Comparison of ENCODE assay signal across 10 mouse cellular contexts in genomic region chr11:109441119-109441518, GRCm38 (mm10). TPM values are rescaled to one million over a fixed set of nuclear protein-coding genes. Genes with fewer than 3 reads are reported as not detected.
DNase-seq lines count a peak whose midpoint lies in the region; ATAC-seq and TF ChIP-seq lines count a peak whose summit lies in the region.
"Had no signal": no experiment of that assay in that cellular context is flagged by ENCODE, and none has a peak within 500 bp of the region (broad histone marks: within the 10 kb centered on the region; RNA-seq: fewer than 3 reads in every experiment).

No protein-coding gene starts in this region.

- H3K4me1 ChIP-seq in forebrain, embryonic 10.5 days: peaks cover 18% of the 10 kb centered on the region
- peaks cover 8% of the 10 kb centered on the region for H3K4me1 ChIP-seq in forebrain, embryonic 13.5 days
- peaks cover 4% of the 10 kb centered on the region; the same call in 1 of the 2 replicates for H3K4me1 ChIP-seq in midbrain, embryonic 11.5 days (ENCODE audit: control insufficient read depth, insufficient read depth, low read length)
- peaks cover 13% of the 10 kb centered on the region for H3K4me1 ChIP-seq in midbrain, embryonic 13.5 days (replicated peaks)
- peaks cover 12% of the 10 kb centered on the region for H3K4me1 ChIP-seq in liver, postnatal 0 days (ENCODE audit: insufficient read depth)

- ATAC-seq in forebrain, embryonic 13.5 days: no peak
- ATAC-seq in midbrain, embryonic 11.5 days (ENCODE audit: low FRiP score): no peak
- ATAC-seq in midbrain, embryonic 13.5 days: no peak
- peak; percentile 41; the same call in 1 of the 2 replicates for ATAC-seq in liver, postnatal 0 days

- H3K9ac ChIP-seq in forebrain, embryonic 13.5 days: no peak overlapping the region
- H3K9ac ChIP-seq in midbrain, embryonic 11.5 days (ENCODE audit: low read length): no peak overlapping the region
- no peak overlapping the region for H3K9ac ChIP-seq in midbrain, embryonic 13.5 days (replicated peaks)
- H3K9ac ChIP-seq in liver, postnatal 0 days (replicated peaks): no peak overlapping the region
- H3K9ac ChIP-seq: limb, embryonic 12.5 days had no signal

- H3K36me3 ChIP-seq in forebrain, embryonic 10.5 days (replicated peaks): peaks cover 24% of the 10 kb centered on the region
- peaks cover 24% of the 10 kb centered on the region for H3K36me3 ChIP-seq in forebrain, embryonic 13.5 days (ENCODE audit: poor library complexity, severe bottlenecking)
- H3K36me3 ChIP-seq in midbrain, embryonic 11.5 days (ENCODE audit: control insufficient read depth, insufficient read depth, low read length): peaks cover 4% of the 10 kb centered on the region; the same call in 1 of the 2 replicates
- peaks cover 18% of the 10 kb centered on the region for H3K36me3 ChIP-seq in midbrain, embryonic 13.5 days
- peaks cover 3% of the 10 kb centered on the region for H3K36me3 ChIP-seq in liver, postnatal 0 days (replicated peaks; ENCODE audit: insufficient read depth, low read length)

- H3K4me3 ChIP-seq in forebrain, embryonic 10.5 days: no peak overlapping the region
- no peak overlapping the region for H3K4me3 ChIP-seq in forebrain, embryonic 13.5 days
- H3K4me3 ChIP-seq in midbrain, embryonic 11.5 days (ENCODE audit: low read depth, low read length): no peak overlapping the region
- H3K4me3 ChIP-seq in midbrain, embryonic 13.5 days (replicated peaks): no peak overlapping the region
- H3K4me3 ChIP-seq in liver, postnatal 0 days (ENCODE audit: low read depth, low read length): no peak overlapping the region

- peak; percentile 36 for DNase-seq in forebrain, embryonic 10.5 days (ENCODE audit: extremely low spot score, low spot score)
- peak; percentile 88 for DNase-seq in midbrain, embryonic 11.5 days (ENCODE audit: low spot score, missing footprints)
- DNase-seq in c-Kit-positive CD71-positive TER-119-positive erythroid progenitor cells, embryonic 14.5 days (ENCODE audit: low spot score): peak; percentile 53
- DNase-seq in liver, postnatal 0 days: peak; percentile 69
- peak; percentile 76 for DNase-seq in thymus, postnatal 0 days (ENCODE audit: low spot score)
- DNase-seq in left cerebral cortex, adult 18-20 months (ENCODE audit: low spot score in 2 of 2): no peak

- no peaks in the 10 kb centered on the region for H3K9me3 ChIP-seq in forebrain, embryonic 10.5 days
- H3K9me3 ChIP-seq in forebrain, embryonic 13.5 days (replicated peaks): no peaks in the 10 kb centered on the region
- no peaks in the 10 kb centered on the region for H3K9me3 ChIP-seq in midbrain, embryonic 11.5 days (ENCODE audit: control insufficient read depth, low read length)
- H3K9me3 ChIP-seq in midbrain, embryonic 13.5 days: no peaks in the 10 kb centered on the region
- H3K9me3 ChIP-seq in liver, postnatal 0 days (ENCODE audit: low read length): no peaks in the 10 kb centered on the region
- H3K9me3 ChIP-seq: limb, embryonic 12.5 days had no signal

- no peak for TF ChIP-seq EP300 in liver, postnatal 0 days (IDR thresholded peaks at IDR 0.05; ENCODE audit: low read depth)

- no peak overlapping the region for H3K4me2 ChIP-seq in forebrain, embryonic 13.5 days
- H3K4me2 ChIP-seq in midbrain, embryonic 11.5 days: no peak overlapping the region
- no peak overlapping the region for H3K4me2 ChIP-seq in midbrain, embryonic 13.5 days (replicated peaks)
- no peak overlapping the region for H3K4me2 ChIP-seq in liver, postnatal 0 days (ENCODE audit: low read depth, low read length)

- WGBS in forebrain, embryonic 10.5 days: 61% methylated on average over 3 of the region's 3 CpGs
- WGBS in forebrain, embryonic 13.5 days: 49% methylated on average over 3 of the region's 3 CpGs
- WGBS in midbrain, embryonic 11.5 days: 53% methylated on average over 3 of the region's 3 CpGs
- 57% methylated on average over 3 of the region's 3 CpGs for WGBS in midbrain, embryonic 13.5 days
- 59% methylated on average over 3 of the region's 3 CpGs for WGBS in liver, postnatal 0 days (ENCODE audit: insufficient replicate concordance)

- peaks cover 19% of the 10 kb centered on the region for H3K27me3 ChIP-seq in forebrain, embryonic 10.5 days (ENCODE audit: poor library complexity, severe bottlenecking)
- H3K27me3 ChIP-seq in forebrain, embryonic 13.5 days: peaks cover 5% of the 10 kb centered on the region; the same call in 1 of the 2 replicates
- H3K27me3 ChIP-seq in midbrain, embryonic 11.5 days (ENCODE audit: control insufficient read depth, insufficient read depth, low read length): peaks cover 4% of the 10 kb centered on the region; the same call in 1 of the 2 replicates
- H3K27me3 ChIP-seq in midbrain, embryonic 13.5 days: no peaks in the 10 kb centered on the region
- H3K27me3 ChIP-seq in liver, postnatal 0 days (ENCODE audit: insufficient read depth, low read length): no peaks in the 10 kb centered on the region

- H3K27ac ChIP-seq in forebrain, embryonic 10.5 days: no peak overlapping the region
- H3K27ac ChIP-seq in forebrain, embryonic 13.5 days: no peak overlapping the region
- H3K27ac ChIP-seq in midbrain, embryonic 11.5 days (ENCODE audit: low read depth, low read length): no peak overlapping the region
- no peak overlapping the region for H3K27ac ChIP-seq in midbrain, embryonic 13.5 days
- no peak overlapping the region for H3K27ac ChIP-seq in liver, postnatal 0 days (ENCODE audit: low read depth)
- H3K27ac ChIP-seq: limb, embryonic 12.5 days had no signal

- peak; percentile 86 for TF ChIP-seq CTCF in liver, postnatal 0 days (IDR thresholded peaks at IDR 0.05; ENCODE audit: low read depth)

RNA-seq across cellular contexts. Expression of gene Amz2, which starts 15.4 kb away (rescaled TPM):
- 41.9 and 44.4 TPM in 2 replicates for polyA plus RNA-seq in forebrain, embryonic 10.5 days (2016; fragmentation: Nextera tagmentation; extraction: Ambion mirVana)
- 57.6 and 58.4 TPM in 2 replicates for polyA plus RNA-seq in forebrain, embryonic 13.5 days (2015; fragmentation: Nextera tagmentation; extraction: Ambion mirVana)
- 46.8 and 49.0 TPM in 2 replicates for polyA plus RNA-seq in midbrain, embryonic 11.5 days (2014; fragmentation: Nextera tagmentation; extraction: Ambion mirVana)
- polyA plus RNA-seq in midbrain, embryonic 13.5 days (2015; fragmentation: Nextera tagmentation; extraction: Ambion mirVana): 53.1 and 53.5 TPM in 2 replicates
- 9.4 and 11.0 TPM in 2 replicates for polyA plus RNA-seq in liver, postnatal 0 days (2015; fragmentation: Nextera tagmentation; extraction: Ambion mirVana)
- polyA plus RNA-seq in thymus, postnatal 0 days (2015; fragmentation: Nextera tagmentation; extraction: Ambion mirVana): 59.4 and 60.0 TPM in 2 replicates
- 10 to 100 TPM; 49.2 to 56.1 TPM for total RNA-seq in left cerebral cortex, adult 18-20 months (2021)

RNA-seq across cellular contexts. Expression of gene 9930022D16Rik, which starts 27.4 kb away (rescaled TPM):
- not detected in 2 replicates for polyA plus RNA-seq in forebrain, embryonic 10.5 days (2016; fragmentation: Nextera tagmentation; extraction: Ambion mirVana)
- not detected in 2 replicates for polyA plus RNA-seq in forebrain, embryonic 13.5 days (2015; fragmentation: Nextera tagmentation; extraction: Ambion mirVana)
- not detected in 2 replicates for polyA plus RNA-seq in midbrain, embryonic 11.5 days (2014; fragmentation: Nextera tagmentation; extraction: Ambion mirVana)
- not detected in 2 replicates for polyA plus RNA-seq in midbrain, embryonic 13.5 days (2015; fragmentation: Nextera tagmentation; extraction: Ambion mirVana)
- polyA plus RNA-seq in liver, postnatal 0 days (2015; fragmentation: Nextera tagmentation; extraction: Ambion mirVana): not detected in 2 replicates
- polyA plus RNA-seq in thymus, postnatal 0 days (2015; fragmentation: Nextera tagmentation; extraction: Ambion mirVana): 0.08 and 0.12 TPM in 2 replicates
- not detected for total RNA-seq in left cerebral cortex, adult 18-20 months (2021)
- polyA plus RNA-seq: limb, embryonic 12.5 days; stomach, embryonic 14.5 days had no signal

RNA-seq across cellular contexts. Expression of gene Arsg, which starts 32.1 kb away (rescaled TPM):
- 2.2 and 2.8 TPM in 2 replicates for polyA plus RNA-seq in forebrain, embryonic 10.5 days (2016; fragmentation: Nextera tagmentation; extraction: Ambion mirVana)
- polyA plus RNA-seq in forebrain, embryonic 13.5 days (2015; fragmentation: Nextera tagmentation; extraction: Ambion mirVana): 3.4 and 5.4 TPM in 2 replicates
- polyA plus RNA-seq in midbrain, embryonic 11.5 days (2014; fragmentation: Nextera tagmentation; extraction: Ambion mirVana): 2.9 and 4.7 TPM in 2 replicates
- 2.6 and 3.1 TPM in 2 replicates for polyA plus RNA-seq in midbrain, embryonic 13.5 days (2015; fragmentation: Nextera tagmentation; extraction: Ambion mirVana)
- polyA plus RNA-seq in liver, postnatal 0 days (2015; fragmentation: Nextera tagmentation; extraction: Ambion mirVana): 11.8 and 13.1 TPM in 2 replicates
- polyA plus RNA-seq in thymus, postnatal 0 days (2015; fragmentation: Nextera tagmentation; extraction: Ambion mirVana): 2.3 and 2.4 TPM in 2 replicates
- total RNA-seq in left cerebral cortex, adult 18-20 months (2021): 10 to 100 TPM; 12.0 to 14.7 TPM

RNA-seq across cellular contexts. Expression of gene Slc16a6, which starts 32.3 kb away (rescaled TPM):
- polyA plus RNA-seq in forebrain, embryonic 10.5 days (2016; fragmentation: Nextera tagmentation; extraction: Ambion mirVana): 6.5 and 6.8 TPM in 2 replicates
- 3.6 and 5.0 TPM in 2 replicates for polyA plus RNA-seq in forebrain, embryonic 13.5 days (2015; fragmentation: Nextera tagmentation; extraction: Ambion mirVana)
- 3.6 TPM in 2 replicates for polyA plus RNA-seq in midbrain, embryonic 11.5 days (2014; fragmentation: Nextera tagmentation; extraction: Ambion mirVana)
- polyA plus RNA-seq in midbrain, embryonic 13.5 days (2015; fragmentation: Nextera tagmentation; extraction: Ambion mirVana): 3.1 and 4.4 TPM in 2 replicates
- polyA plus RNA-seq in liver, postnatal 0 days (2015; fragmentation: Nextera tagmentation; extraction: Ambion mirVana): 18.8 and 19.0 TPM in 2 replicates
- 14.4 TPM in 2 replicates for polyA plus RNA-seq in thymus, postnatal 0 days (2015; fragmentation: Nextera tagmentation; extraction: Ambion mirVana)
- 10 to 100 TPM in 1 of 2 experiments, 1 to 10 TPM in 1; 8.9 to 11.3 TPM for total RNA-seq in left cerebral cortex, adult 18-20 months (2021)

Comparison
In these comparisons a context has a peak if more than half of its experiments do, and no peak if none do; other contexts are left out.
1. DNase-seq: peak in forebrain, embryonic 10.5 days (single experiment), midbrain, embryonic 11.5 days (single experiment), c-Kit-positive CD71-positive TER-119-positive erythroid progenitor cells, embryonic 14.5 days (single experiment), liver, postnatal 0 days (single experiment) and thymus, postnatal 0 days (single experiment); none in left cerebral cortex, adult 18-20 months (0 of 2).